Mouse (Mus musculus): ENCODE measurements around the gene Nubpl.

GRCm38 (mm10) chr12:52097049-52097649, 388 bp upstream of the Nubpl start:
- TF ChIP-seq CTCF (IDR thresholded peaks at IDR 0.05; ENCODE audit: borderline replicate concordance, control insufficient read depth, extremely low read depth, insufficient read depth, low read length, poor library complexity) (no peak), POLR2A (IDR thresholded peaks at IDR 0.05; ENCODE audit: control insufficient read depth, extremely low read depth, insufficient read depth, low read length, poor library complexity) (no peak)

All from thymus, adult 2 months (tissue).